Mouse (Mus musculus): ENCODE results near the gene Skp1a. TPM values are rescaled to one million over a fixed set of nuclear protein-coding genes. Genes with fewer than 3 reads are reported as not detected.

Skp1a gene
- polyA plus RNA-seq, 1 experiment from 2014 or later: 624 TPM

- no peaks in the 10 kb centered on the region for H3K27me3 ChIP-seq (replicated peaks; ENCODE audit: control insufficient read depth, insufficient read depth, low read length)
- ATAC-seq: no peak
- no peak overlapping the region for H3K4me2 ChIP-seq (replicated peaks; ENCODE audit: low read depth)
- no peaks in the 10 kb centered on the region for H3K9me3 ChIP-seq (ENCODE audit: control insufficient read depth)
- no peak overlapping the region for H3K9ac ChIP-seq (ENCODE audit: low read depth, low read length)
- no peaks in the 10 kb centered on the region for H3K4me1 ChIP-seq (replicated peaks; ENCODE audit: control insufficient read depth, insufficient read depth, low read length)
- no peak overlapping the region for H3K27ac ChIP-seq (ENCODE audit: low read depth, low read length)
- peaks cover 15% of the 10 kb centered on the region for H3K36me3 ChIP-seq (ENCODE audit: control insufficient read depth, insufficient read depth)
- H3K4me3 ChIP-seq (ENCODE audit: low read depth, low read length): no peak overlapping the region
- 68% methylated on average over 5 of the region's 5 CpGs for WGBS
- no peak for TF ChIP-seq CTCF (IDR thresholded peaks at IDR 0.05; ENCODE audit: low read depth)
Observed at GRCm38 (mm10) chr11:52251770-52252169, 20.0 kb downstream of the Skp1a start.

- no peak for ATAC-seq
- Histone ChIP-seq H3K4me1 (replicated peaks; ENCODE audit: control insufficient read depth, insufficient read depth, low read length) (no peaks in the 10 kb centered on the region), H3K4me3 (ENCODE audit: low read depth, low read length) (no peak overlapping the region), H3K27me3 (replicated peaks; ENCODE audit: control insufficient read depth, insufficient read depth, low read length) (no peaks in the 10 kb centered on the region), H3K27ac (ENCODE audit: low read depth, low read length) (peak overlapping the region; percentile 50; the same call in 1 of the 2 replicates), H3K9me3 (ENCODE audit: control insufficient read depth) (no peaks in the 10 kb centered on the region), H3K9ac (ENCODE audit: low read depth, low read length) (no peak overlapping the region), H3K4me2 (replicated peaks; ENCODE audit: low read depth) (no peak overlapping the region), H3K36me3 (ENCODE audit: control insufficient read depth, insufficient read depth) (peaks cover 6% of the 10 kb centered on the region)
- WGBS: 55% methylated on average over 1 of the region's 1 CpGs
- no peak for TF ChIP-seq CTCF (IDR thresholded peaks at IDR 0.05; ENCODE audit: low read depth)
Observed at GRCm38 (mm10) chr11:52252692-52253091, 20.9 kb downstream of the Skp1a start.

GRCm38 (mm10) chr11:52253674-52254375 is 22.0 kb downstream of the Skp1a start:
- H3K36me3 ChIP-seq (ENCODE audit: control insufficient read depth, insufficient read depth): no peaks in the 10 kb centered on the region
- no peaks in the 10 kb centered on the region for H3K4me1 ChIP-seq (replicated peaks; ENCODE audit: control insufficient read depth, insufficient read depth, low read length)
- H3K9me3 ChIP-seq (ENCODE audit: control insufficient read depth): no peaks in the 10 kb centered on the region
- whole genome bisulfite sequencing: 56% methylated on average over 11 of the region's 11 CpGs
- no peak overlapping the region for H3K4me3 ChIP-seq (ENCODE audit: low read depth, low read length)
- TF ChIP-seq CTCF (IDR thresholded peaks at IDR 0.05; ENCODE audit: low read depth): peak; percentile 89
- H3K4me2 ChIP-seq (replicated peaks; ENCODE audit: low read depth): no peak overlapping the region
- H3K27ac ChIP-seq (ENCODE audit: low read depth, low read length): no peak overlapping the region
- peak; percentile 58; the same call in 1 of the 2 replicates for ATAC-seq
- H3K27me3 ChIP-seq (replicated peaks; ENCODE audit: control insufficient read depth, insufficient read depth, low read length): no peaks in the 10 kb centered on the region
- no peak overlapping the region for H3K9ac ChIP-seq (ENCODE audit: low read depth, low read length)

- H3K36me3 ChIP-seq (ENCODE audit: control insufficient read depth, insufficient read depth): no peaks in the 10 kb centered on the region; the same call in 1 of the 2 replicates
- no peak overlapping the region for H3K27ac ChIP-seq (ENCODE audit: low read depth, low read length)
- H3K4me3 ChIP-seq (ENCODE audit: low read depth, low read length): no peak overlapping the region
- no peak overlapping the region for H3K9ac ChIP-seq (ENCODE audit: low read depth, low read length)
- H3K4me2 ChIP-seq (replicated peaks; ENCODE audit: low read depth): no peak overlapping the region
- ATAC-seq: no peak
- no peaks in the 10 kb centered on the region for H3K27me3 ChIP-seq (replicated peaks; ENCODE audit: control insufficient read depth, insufficient read depth, low read length)
- no peak for TF ChIP-seq CTCF (IDR thresholded peaks at IDR 0.05; ENCODE audit: low read depth)
- WGBS: 89% methylated on average over 8 of the region's 8 CpGs
- H3K4me1 ChIP-seq (replicated peaks; ENCODE audit: control insufficient read depth, insufficient read depth, low read length): no peaks in the 10 kb centered on the region
- no peaks in the 10 kb centered on the region for H3K9me3 ChIP-seq (ENCODE audit: control insufficient read depth)
Observed at GRCm38 (mm10) chr11:52255077-52255476, 23.3 kb downstream of the Skp1a start.

GRCm38 (mm10) chr11:52257376-52257775 is 25.6 kb downstream of the Skp1a start:
- peak; percentile 63 for ATAC-seq
- 65% methylated on average over 3 of the region's 3 CpGs for WGBS
- TF ChIP-seq CTCF (IDR thresholded peaks at IDR 0.05; ENCODE audit: low read depth): no peak

GRCm38 (mm10) chr11:52258711-52259110 is 26.9 kb downstream of the Skp1a start:
- H3K36me3 ChIP-seq (ENCODE audit: control insufficient read depth, insufficient read depth): no peaks in the 10 kb centered on the region; the same call in 1 of the 2 replicates
- H3K9ac ChIP-seq (ENCODE audit: low read depth, low read length): no peak overlapping the region
- WGBS: 74% methylated on average over 5 of the region's 5 CpGs
- TF ChIP-seq CTCF (IDR thresholded peaks at IDR 0.05; ENCODE audit: low read depth): no peak
- H3K27ac ChIP-seq (ENCODE audit: low read depth, low read length): no peak overlapping the region
- H3K4me2 ChIP-seq (replicated peaks; ENCODE audit: low read depth): no peak overlapping the region
- ATAC-seq: no peak
- no peaks in the 10 kb centered on the region for H3K9me3 ChIP-seq (ENCODE audit: control insufficient read depth)
- no peaks in the 10 kb centered on the region for H3K4me1 ChIP-seq (replicated peaks; ENCODE audit: control insufficient read depth, insufficient read depth, low read length)
- H3K4me3 ChIP-seq (ENCODE audit: low read depth, low read length): no peak overlapping the region
- no peaks in the 10 kb centered on the region for H3K27me3 ChIP-seq (replicated peaks; ENCODE audit: control insufficient read depth, insufficient read depth, low read length)

More at GRCm38 (mm10) chr11:52257376-52257775, 25.6 kb downstream of the Skp1a start:
- Histone ChIP-seq H3K4me3 (ENCODE audit: low read depth, low read length) (no peak overlapping the region), H3K27me3 (replicated peaks; ENCODE audit: control insufficient read depth, insufficient read depth, low read length) (no peaks in the 10 kb centered on the region), H3K4me2 (replicated peaks; ENCODE audit: low read depth) (no peak overlapping the region), H3K4me1 (replicated peaks; ENCODE audit: control insufficient read depth, insufficient read depth, low read length) (no peaks in the 10 kb centered on the region), H3K9me3 (ENCODE audit: control insufficient read depth) (no peaks in the 10 kb centered on the region), H3K9ac (ENCODE audit: low read depth, low read length) (no peak overlapping the region), H3K27ac (ENCODE audit: low read depth, low read length) (no peak overlapping the region), H3K36me3 (ENCODE audit: control insufficient read depth, insufficient read depth) (no peaks in the 10 kb centered on the region; the same call in 1 of the 2 replicates)

Data from intestine, postnatal 0 days (tissue).